Mouse (Mus musculus) E14TG2a.4 (cell line): ENCODE measurements around the gene Hsbp1.

ENCODE experiments used
- CTCF ChIP-seq: conservative IDR thresholded peaks from 2 replicates; pipeline ENCODE4 v1.5.1; 2014; ENCODE audit warnings: low read length
- POU5F1 ChIP-seq: IDR thresholded peaks from 2 replicates; pipeline ENCODE4 v1.6.1; 2014; ENCODE audit warnings: low read length, borderline replicate concordance

DNA sequence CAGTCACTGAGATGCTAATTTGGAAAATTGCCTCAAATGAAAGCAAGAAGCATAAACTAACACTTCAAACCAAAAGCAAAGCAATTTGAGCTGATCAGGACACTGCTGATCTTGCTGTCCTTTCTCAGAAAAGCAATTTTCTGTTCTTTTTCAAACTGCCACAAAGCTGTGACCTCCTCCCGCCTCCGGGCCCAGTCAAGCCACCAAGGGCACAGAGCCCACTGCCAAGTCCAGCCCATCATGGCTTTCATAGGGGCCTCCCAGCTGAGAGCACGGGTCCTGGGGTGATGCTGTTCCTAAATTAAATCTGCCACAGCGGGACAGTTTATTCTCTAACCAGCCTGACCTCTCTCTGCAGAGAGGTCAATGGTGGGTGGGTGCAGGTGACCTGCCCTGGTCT, 4.7 kb upstream of the Hsbp1 start:
- TF ChIP-seq CTCF (no peak), POU5F1 (no peak)
